Mouse (Mus musculus) megakaryocyte, embryonic 14.5 days (primary cell): Measurements from ENCODE around the gene Slc22a23.

ENCODE experiments used
- FLI1 ChIP-seq: IDR thresholded peaks from 2 replicates; pipeline ENCODE4 v1.6.1; 2012; ENCODE audit warnings: low read length, inconsistent platforms, mixed read lengths
- GATA1 ChIP-seq: IDR thresholded peaks from 3 replicates; pipeline ENCODE4 v1.6.1; 2012; ENCODE audit warnings: mixed read lengths, low read length, inconsistent platforms, borderline replicate concordance

DNA sequence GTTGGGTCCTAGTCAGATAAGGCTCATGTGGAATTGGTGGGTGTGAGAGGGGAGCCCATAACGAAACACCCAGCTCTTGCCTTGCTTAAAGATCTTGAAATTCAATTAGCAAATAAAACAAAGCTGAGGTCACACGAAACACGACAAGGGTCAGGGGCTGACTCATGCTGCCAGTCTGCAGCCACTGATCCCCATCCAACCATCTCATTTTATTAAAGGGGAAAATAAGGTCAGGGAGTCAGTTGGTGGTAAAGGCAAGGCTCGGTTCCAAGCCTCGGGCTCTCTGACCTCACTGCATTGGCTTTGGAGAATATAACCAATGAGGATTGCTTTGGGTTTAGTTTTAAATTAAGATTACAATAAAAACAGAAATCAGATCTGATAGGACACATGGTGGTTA, 110.5 kb downstream of the Slc22a23 start:
- TF ChIP-seq GATA1 (no peak), FLI1 (no peak)
